Mouse (Mus musculus): ENCODE results near the gene Abcb11. TPM values are rescaled to one million over a fixed set of nuclear protein-coding genes. Genes with fewer than 3 reads are reported as not detected.

The Abcb11 gene
- polyA plus RNA-seq, 1 experiment from 2014 or later, result not detected

DNA sequence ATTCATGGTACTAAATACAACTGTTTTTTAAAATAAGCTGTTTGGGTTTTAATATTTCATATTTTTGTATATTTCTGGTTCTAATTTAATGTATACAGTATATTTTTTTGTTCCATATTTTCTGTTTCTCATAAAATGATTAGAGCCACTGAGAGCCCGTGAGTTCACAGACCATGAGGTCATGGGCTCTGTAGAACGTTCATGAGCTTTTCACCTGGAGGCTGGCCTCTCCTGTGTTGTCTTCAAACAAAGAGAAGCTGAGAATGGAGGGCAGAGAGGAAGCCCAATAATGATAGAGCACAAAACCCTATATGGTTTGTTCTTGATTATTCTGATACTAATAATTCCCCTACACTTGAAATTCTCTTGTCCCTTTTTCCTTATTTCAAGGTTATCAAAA, 117.7 kb downstream of the Abcb11 start:
- Histone ChIP-seq H3K9ac (replicated peaks; ENCODE audit: low read length) (no peak overlapping the region), H3K9me3 (replicated peaks; ENCODE audit: control insufficient read depth, low read length) (no peaks in the 10 kb centered on the region), H3K4me1 (ENCODE audit: control insufficient read depth, insufficient read depth, low read length) (no peaks in the 10 kb centered on the region), H3K27ac (replicated peaks; ENCODE audit: low read depth, low read length) (no peak overlapping the region), H3K36me3 (replicated peaks; ENCODE audit: control insufficient read depth, insufficient read depth, low read depth, low read length) (no peaks in the 10 kb centered on the region), H3K4me2 (ENCODE audit: low read depth, low read length) (no peak overlapping the region), H3K4me3 (ENCODE audit: low read depth, low read length) (no peak overlapping the region), H3K27me3 (ENCODE audit: control insufficient read depth, insufficient read depth, low read length) (no peaks in the 10 kb centered on the region)
- 58% methylated on average over 2 of the region's 2 CpGs for WGBS
- ATAC-seq (replicated peaks; ENCODE audit: insufficient number of reproducible peaks, low FRiP score, low TSS enrichment, low read depth), result no peak
- no peak for DNase-seq (ENCODE audit: low spot score)

DNA sequence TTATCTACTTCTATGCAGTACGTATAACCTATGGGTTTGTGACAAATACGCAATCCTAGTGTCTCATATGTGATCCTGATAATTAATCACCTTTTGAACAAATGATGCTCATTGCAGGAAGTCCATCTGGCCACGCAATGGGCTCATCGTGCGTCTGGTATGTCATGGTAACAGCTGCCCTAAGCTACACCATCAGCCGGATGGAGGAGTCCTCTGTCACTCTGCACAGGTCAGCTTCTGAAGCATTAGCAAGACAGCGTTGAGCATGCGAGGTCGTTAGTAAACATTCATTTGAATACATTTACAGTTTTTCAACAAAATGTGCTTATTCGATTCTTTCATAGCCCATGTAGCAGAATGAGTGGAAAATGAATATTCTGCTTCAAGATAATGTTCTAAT, 119.6 kb downstream of the Abcb11 start:
- 81% methylated on average over 10 of the region's 10 CpGs for WGBS
- Histone ChIP-seq H3K36me3 (replicated peaks; ENCODE audit: control insufficient read depth, insufficient read depth, low read depth, low read length) (no peaks in the 10 kb centered on the region), H3K27me3 (ENCODE audit: control insufficient read depth, insufficient read depth, low read length) (no peaks in the 10 kb centered on the region), H3K27ac (replicated peaks; ENCODE audit: low read depth, low read length) (no peak overlapping the region), H3K4me3 (ENCODE audit: low read depth, low read length) (no peak overlapping the region), H3K4me1 (ENCODE audit: control insufficient read depth, insufficient read depth, low read length) (no peaks in the 10 kb centered on the region), H3K4me2 (ENCODE audit: low read depth, low read length) (no peak overlapping the region), H3K9ac (replicated peaks; ENCODE audit: low read length) (no peak overlapping the region), H3K9me3 (replicated peaks; ENCODE audit: control insufficient read depth, low read length) (no peaks in the 10 kb centered on the region)
- ATAC-seq (replicated peaks; ENCODE audit: insufficient number of reproducible peaks, low FRiP score, low TSS enrichment, low read depth) (no peak), DNase-seq (ENCODE audit: low spot score) (no peak)

DNA sequence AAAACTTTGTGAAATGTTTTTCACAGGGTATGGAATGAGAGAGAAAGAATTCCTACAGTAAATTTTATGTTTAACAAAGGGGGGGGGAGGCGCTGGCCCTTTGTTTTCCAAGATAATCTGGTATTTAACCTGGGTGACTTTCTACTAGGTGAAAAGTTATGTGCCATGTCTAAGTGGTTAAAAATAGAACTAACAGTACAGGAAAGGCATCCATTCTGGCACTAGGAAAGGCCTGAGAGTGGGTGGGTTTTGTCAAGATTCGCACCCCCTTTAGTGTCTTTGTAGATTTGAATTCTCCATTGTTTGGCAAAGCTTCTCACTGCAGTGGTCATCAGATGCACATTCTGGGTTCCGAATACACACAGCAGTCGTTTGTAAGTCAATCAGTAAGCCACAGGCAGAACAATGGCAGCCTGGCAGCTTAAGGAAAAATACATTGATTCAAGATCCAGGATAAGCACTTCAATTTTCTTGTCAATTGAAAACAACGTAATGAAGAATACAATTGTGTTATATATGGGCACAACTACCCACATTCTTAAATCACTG, 120.5 kb downstream of the Abcb11 start:
- Histone ChIP-seq H3K4me2 (ENCODE audit: low read depth, low read length) (no peak overlapping the region), H3K27me3 (ENCODE audit: control insufficient read depth, insufficient read depth, low read length) (no peaks in the 10 kb centered on the region), H3K36me3 (replicated peaks; ENCODE audit: control insufficient read depth, insufficient read depth, low read depth, low read length) (no peaks in the 10 kb centered on the region), H3K4me1 (ENCODE audit: control insufficient read depth, insufficient read depth, low read length) (no peaks in the 10 kb centered on the region), H3K4me3 (ENCODE audit: low read depth, low read length) (no peak overlapping the region), H3K27ac (replicated peaks; ENCODE audit: low read depth, low read length) (no peak overlapping the region), H3K9ac (replicated peaks; ENCODE audit: low read length) (no peak overlapping the region), H3K9me3 (replicated peaks; ENCODE audit: control insufficient read depth, low read length) (no peaks in the 10 kb centered on the region)
- ATAC-seq (replicated peaks; ENCODE audit: insufficient number of reproducible peaks, low FRiP score, low TSS enrichment, low read depth) (no peak), DNase-seq (ENCODE audit: low spot score) (no peak)
- WGBS, result 42% methylated on average over 5 of the region's 5 CpGs

DNA sequence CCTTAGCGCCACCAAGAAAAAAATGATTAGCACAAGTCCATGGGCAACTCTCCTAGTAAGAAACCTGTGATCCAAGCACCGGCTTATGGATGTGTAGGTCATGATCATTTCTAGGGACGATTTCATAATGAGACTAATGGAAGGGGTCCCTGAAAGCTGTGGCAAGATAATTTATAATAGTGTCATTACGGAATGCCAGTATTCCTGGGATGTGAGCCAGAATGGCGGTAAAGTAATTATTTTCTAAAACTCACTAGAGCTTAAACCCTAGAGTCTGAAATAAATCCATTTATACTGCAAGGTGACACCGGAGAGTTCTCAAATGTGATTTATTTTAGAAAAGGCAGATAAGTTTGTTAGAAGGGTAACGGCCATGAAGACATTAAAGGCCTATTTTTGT, 127.2 kb downstream of the Abcb11 start:
- Histone ChIP-seq H3K27me3 (ENCODE audit: control insufficient read depth, insufficient read depth, low read length) (no peaks in the 10 kb centered on the region), H3K4me2 (ENCODE audit: low read depth, low read length) (no peak overlapping the region), H3K9me3 (replicated peaks; ENCODE audit: control insufficient read depth, low read length) (no peaks in the 10 kb centered on the region), H3K4me3 (ENCODE audit: low read depth, low read length) (no peak overlapping the region), H3K4me1 (ENCODE audit: control insufficient read depth, insufficient read depth, low read length) (no peaks in the 10 kb centered on the region), H3K27ac (replicated peaks; ENCODE audit: low read depth, low read length) (no peak overlapping the region), H3K9ac (replicated peaks; ENCODE audit: low read length) (no peak overlapping the region), H3K36me3 (replicated peaks; ENCODE audit: control insufficient read depth, insufficient read depth, low read depth, low read length) (no peaks in the 10 kb centered on the region)
- DNase-seq (ENCODE audit: low spot score) (no peak), ATAC-seq (replicated peaks; ENCODE audit: insufficient number of reproducible peaks, low FRiP score, low TSS enrichment, low read depth) (no peak)
- WGBS, result 83% methylated on average over 7 of the region's 7 CpGs

DNA sequence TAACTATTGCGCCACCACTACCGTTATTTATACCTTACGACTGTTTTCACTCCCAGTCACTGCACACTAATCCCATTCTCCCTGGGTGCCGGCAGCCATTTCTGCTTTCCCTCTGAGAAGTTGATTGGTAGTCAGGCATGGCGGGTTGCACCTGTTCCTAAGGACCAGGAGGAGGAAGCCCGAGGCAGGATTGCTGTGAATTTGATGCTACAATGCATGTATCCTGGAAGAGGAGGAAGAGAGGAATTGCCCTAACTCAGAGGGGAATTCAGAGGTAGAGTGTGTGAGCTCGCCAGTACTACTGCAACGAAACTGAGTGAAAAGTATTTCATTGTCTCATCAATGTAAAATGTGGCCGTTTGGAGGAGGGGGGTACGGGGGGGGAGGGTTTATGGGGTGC, 129.8 kb downstream of the Abcb11 start:
- H3K9me3 ChIP-seq (replicated peaks; ENCODE audit: control insufficient read depth, low read length), result no peaks in the 10 kb centered on the region
- no peak overlapping the region for H3K4me3 ChIP-seq (ENCODE audit: low read depth, low read length)
- H3K27me3 ChIP-seq (ENCODE audit: control insufficient read depth, insufficient read depth, low read length), result no peaks in the 10 kb centered on the region
- WGBS, result 70% methylated on average over 10 of the region's 10 CpGs
- H3K4me1 ChIP-seq (ENCODE audit: control insufficient read depth, insufficient read depth, low read length), result no peaks in the 10 kb centered on the region
- no peak overlapping the region for H3K9ac ChIP-seq (replicated peaks; ENCODE audit: low read length)
- H3K36me3 ChIP-seq (replicated peaks; ENCODE audit: control insufficient read depth, insufficient read depth, low read depth, low read length), result no peaks in the 10 kb centered on the region
- ATAC-seq (replicated peaks; ENCODE audit: insufficient number of reproducible peaks, low FRiP score, low TSS enrichment, low read depth), result no peak
- no peak overlapping the region for H3K4me2 ChIP-seq (ENCODE audit: low read depth, low read length)
- DNase-seq (ENCODE audit: low spot score), result no peak
- no peak overlapping the region for H3K27ac ChIP-seq (replicated peaks; ENCODE audit: low read depth, low read length)

DNA sequence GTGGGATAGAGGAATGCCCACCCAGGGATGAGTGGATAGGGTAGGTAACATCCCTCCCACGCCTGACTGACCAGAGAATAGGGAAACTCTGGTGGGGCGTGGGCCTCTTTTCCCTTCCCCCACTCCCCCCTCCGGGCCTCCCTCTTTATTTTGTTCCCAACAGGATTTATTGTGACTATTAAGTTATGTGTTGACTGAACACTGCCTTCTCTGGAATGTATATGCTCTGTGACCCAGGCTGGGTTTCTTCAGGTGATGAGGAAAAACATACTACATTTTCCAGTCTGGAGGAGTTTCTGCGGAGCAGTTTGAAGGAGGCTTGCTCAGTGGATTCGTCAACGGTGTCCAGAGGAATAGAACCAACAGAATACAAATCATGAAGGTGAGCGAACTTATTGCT, 131.6 kb downstream of the Abcb11 start, which contains the start of gene G6pc2:
G6pc2 (plus strand) TSS at position 301 of the 400 bp plus-strand sequence.
- H3K36me3 ChIP-seq (replicated peaks; ENCODE audit: control insufficient read depth, insufficient read depth, low read depth, low read length), result no peaks in the 10 kb centered on the region
- no peak within 1 kb of the TSS for H3K4me2 ChIP-seq (ENCODE audit: low read depth, low read length)
- H3K9me3 ChIP-seq (replicated peaks; ENCODE audit: control insufficient read depth, low read length), result no peaks in the 10 kb centered on the region
- ATAC-seq (replicated peaks; ENCODE audit: insufficient number of reproducible peaks, low FRiP score, low TSS enrichment, low read depth), result no peak
- WGBS, result 91% methylated on average over 7 of the region's 7 CpGs
- no peaks in the 10 kb centered on the region for H3K4me1 ChIP-seq (ENCODE audit: control insufficient read depth, insufficient read depth, low read length)
- no peak within 1 kb of the TSS for H3K4me3 ChIP-seq (ENCODE audit: low read depth, low read length)
- H3K27me3 ChIP-seq (ENCODE audit: control insufficient read depth, insufficient read depth, low read length), result no peaks in the 10 kb centered on the region
- no peak for DNase-seq (ENCODE audit: low spot score)
- no peak within 1 kb of the TSS for H3K9ac ChIP-seq (replicated peaks; ENCODE audit: low read length)
- no peak within 1 kb of the TSS for H3K27ac ChIP-seq (replicated peaks; ENCODE audit: low read depth, low read length)

DNA sequence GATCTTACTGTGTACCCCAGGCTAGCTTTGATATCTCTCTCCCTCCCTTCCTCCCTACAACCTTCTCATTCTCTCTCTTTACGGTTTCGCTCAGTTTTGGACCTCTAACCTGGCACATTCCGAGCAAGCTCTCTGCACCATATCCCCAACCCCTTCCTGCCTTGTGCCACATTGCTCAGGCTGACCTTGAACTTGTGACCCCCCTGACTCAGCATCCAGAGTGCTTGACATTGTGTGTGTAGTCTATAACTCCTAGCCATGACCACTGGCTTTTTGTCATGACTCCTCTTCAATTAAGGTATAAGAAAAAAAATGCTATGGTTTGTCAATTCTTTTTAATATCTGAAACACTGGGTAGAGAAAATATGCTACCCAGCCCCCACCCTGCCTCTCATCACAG, 132.7 kb downstream of the Abcb11 start:
- Histone ChIP-seq H3K4me3 (ENCODE audit: low read depth, low read length) (no peak overlapping the region), H3K36me3 (replicated peaks; ENCODE audit: control insufficient read depth, insufficient read depth, low read depth, low read length) (no peaks in the 10 kb centered on the region), H3K27ac (replicated peaks; ENCODE audit: low read depth, low read length) (no peak overlapping the region), H3K9me3 (replicated peaks; ENCODE audit: control insufficient read depth, low read length) (no peaks in the 10 kb centered on the region), H3K4me2 (ENCODE audit: low read depth, low read length) (no peak overlapping the region), H3K4me1 (ENCODE audit: control insufficient read depth, insufficient read depth, low read length) (no peaks in the 10 kb centered on the region), H3K9ac (replicated peaks; ENCODE audit: low read length) (no peak overlapping the region), H3K27me3 (ENCODE audit: control insufficient read depth, insufficient read depth, low read length) (no peaks in the 10 kb centered on the region)
- DNase-seq (ENCODE audit: low spot score) (no peak), ATAC-seq (replicated peaks; ENCODE audit: insufficient number of reproducible peaks, low FRiP score, low TSS enrichment, low read depth) (no peak)
- WGBS, result 88% methylated on average over 3 of the region's 3 CpGs

DNA sequence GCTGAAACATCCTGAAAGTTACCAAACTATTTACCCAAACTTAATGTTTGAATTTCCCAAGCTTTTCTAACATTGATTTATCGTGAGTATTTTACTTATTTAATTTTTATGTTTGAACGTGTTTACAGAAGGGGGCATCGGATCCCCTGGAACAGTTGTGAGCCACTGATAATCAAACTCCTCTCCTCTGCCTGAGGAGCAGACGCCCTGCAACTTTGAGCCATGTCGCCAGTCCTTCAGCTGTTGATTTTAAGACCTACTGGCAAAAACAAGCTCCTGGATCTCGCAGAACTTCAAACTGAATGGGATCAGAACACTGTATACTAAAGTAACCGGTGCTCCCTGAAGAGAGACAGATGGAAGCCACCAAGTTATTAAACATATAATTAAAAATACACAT, 135.9 kb downstream of the Abcb11 start:
- peak overlapping the region; percentile 7; the same call in 1 of the 2 replicates for H3K4me2 ChIP-seq (ENCODE audit: low read depth, low read length)
- no peaks in the 10 kb centered on the region for H3K4me1 ChIP-seq (ENCODE audit: control insufficient read depth, insufficient read depth, low read length)
- H3K9me3 ChIP-seq (replicated peaks; ENCODE audit: control insufficient read depth, low read length), result no peaks in the 10 kb centered on the region
- peak; percentile 8 for DNase-seq (ENCODE audit: low spot score)
- ATAC-seq (replicated peaks; ENCODE audit: insufficient number of reproducible peaks, low FRiP score, low TSS enrichment, low read depth), result no peak
- peaks cover 3% of the 10 kb centered on the region for H3K36me3 ChIP-seq (replicated peaks; ENCODE audit: control insufficient read depth, insufficient read depth, low read depth, low read length)
- 26% methylated on average over 7 of the region's 7 CpGs for WGBS
- H3K4me3 ChIP-seq (ENCODE audit: low read depth, low read length), result no peak overlapping the region
- H3K9ac ChIP-seq (replicated peaks; ENCODE audit: low read length), result no peak overlapping the region
- H3K27me3 ChIP-seq (ENCODE audit: control insufficient read depth, insufficient read depth, low read length), result no peaks in the 10 kb centered on the region
- H3K27ac ChIP-seq (replicated peaks; ENCODE audit: low read depth, low read length), result no peak overlapping the region
